Mouse (Mus musculus) layer of hippocampus, adult 18-20 months (tissue): Measurements from ENCODE around the gene Sebox. TPM values are rescaled to one million over a fixed set of nuclear protein-coding genes. Genes with fewer than 3 reads are reported as not detected.
"Not testable (repeated sequence)": the region's sequence is repeated elsewhere in the genome, so short reads cannot be mapped to it uniquely, and the experiment has no call there.

Source experiments
- DNase-seq, 2 experiments: peaks; one replicate each; pipeline ENCODE4 v3.0.0; 2022; ENCODE audit warnings: low spot score in 2 of 2
- total RNA-seq, 2 experiments: library from RNA; stranded (reverse); gene quantifications; 2 replicates each; pipeline ENCODE4 v1.2.3; 2021

The Sebox gene
- total RNA-seq, 2 experiments from 2014 or later, result 5.3 to 5.7 TPM

GRCm38 (mm10) chr11:78497544-78498522 lies 5.4 kb upstream of the Sebox start, which contains the start of gene Sarm1:
Gene Sarm1, minus strand, starts transcription at chr11:78497754.
- peak; percentile 95 to 96 for DNase-seq

GRCm38 (mm10) chr11:78499004-78499403 lies 4.2 kb upstream of the Sebox start, which contains the start of gene Vtn:
Gene Vtn, plus strand, starts transcription at chr11:78499091.
- no peak for DNase-seq

GRCm38 (mm10) chr11:78499543-78499942 lies 3.7 kb upstream of the Sebox start:
- DNase-seq, result no peak

- no peak for DNase-seq
These were observed 2.5 kb upstream of the Sebox start for GRCm38 (mm10) chr11:78500623-78501202.

- no peak for DNase-seq
These were observed 1.7 kb upstream of the Sebox start for GRCm38 (mm10) chr11:78501529-78501928.

- DNase-seq, result no peak
These were observed 2.2 kb downstream of the Sebox start for GRCm38 (mm10) chr11:78505430-78505829.

- no peak for DNase-seq
These were observed 5.9 kb downstream of the Sebox start for GRCm38 (mm10) chr11:78509148-78509547.

GRCm38 (mm10) chr11:78512025-78512957 lies 9.0 kb downstream of the Sebox start, which contains the start of the genes Tmem199 and Poldip2:
Gene Tmem199, minus strand, starts transcription at chr11:78512172.
Gene Poldip2, plus strand, starts transcription at chr11:78512193.
- DNase-seq, result peak; percentile 83 to 93

- DNase-seq, result no peak
These were observed 10.0 kb downstream of the Sebox start for GRCm38 (mm10) chr11:78513106-78513790.

- DNase-seq, result no peak
These were observed 12.5 kb downstream of the Sebox start for GRCm38 (mm10) chr11:78515549-78516325.

GRCm38 (mm10) chr11:78518931-78519330 lies 15.7 kb downstream of the Sebox start:
- DNase-seq, result no peak

- DNase-seq, result no peak
These were observed 18.6 kb downstream of the Sebox start for GRCm38 (mm10) chr11:78521880-78522279.

GRCm38 (mm10) chr11:78522481-78522997 lies 19.3 kb downstream of the Sebox start:
- no peak for DNase-seq

GRCm38 (mm10) chr11:78523241-78523955 lies 20.2 kb downstream of the Sebox start:
- no peak for DNase-seq

- no peak for DNase-seq
These were observed 21.6 kb downstream of the Sebox start for GRCm38 (mm10) chr11:78524838-78525237.

- no peak for DNase-seq
These were observed 25.5 kb downstream of the Sebox start for GRCm38 (mm10) chr11:78528714-78529113.

GRCm38 (mm10) chr11:78530001-78530400 lies 26.8 kb downstream of the Sebox start:
- DNase-seq, result no peak

GRCm38 (mm10) chr11:78531046-78531445 lies 27.8 kb downstream of the Sebox start:
- no peak for DNase-seq

- DNase-seq, result not testable (repeated sequence)
These were observed 28.3 kb downstream of the Sebox start for GRCm38 (mm10) chr11:78531515-78531914.
